Mouse (Mus musculus) cerebellum, adult 11 months (tissue): ENCODE measurements around the gene Vnn1.

Source experiments
- DNase-seq: peaks from one replicate; pipeline ENCODE4 v3.0.0; 2022

Vnn1 gene

DNA sequence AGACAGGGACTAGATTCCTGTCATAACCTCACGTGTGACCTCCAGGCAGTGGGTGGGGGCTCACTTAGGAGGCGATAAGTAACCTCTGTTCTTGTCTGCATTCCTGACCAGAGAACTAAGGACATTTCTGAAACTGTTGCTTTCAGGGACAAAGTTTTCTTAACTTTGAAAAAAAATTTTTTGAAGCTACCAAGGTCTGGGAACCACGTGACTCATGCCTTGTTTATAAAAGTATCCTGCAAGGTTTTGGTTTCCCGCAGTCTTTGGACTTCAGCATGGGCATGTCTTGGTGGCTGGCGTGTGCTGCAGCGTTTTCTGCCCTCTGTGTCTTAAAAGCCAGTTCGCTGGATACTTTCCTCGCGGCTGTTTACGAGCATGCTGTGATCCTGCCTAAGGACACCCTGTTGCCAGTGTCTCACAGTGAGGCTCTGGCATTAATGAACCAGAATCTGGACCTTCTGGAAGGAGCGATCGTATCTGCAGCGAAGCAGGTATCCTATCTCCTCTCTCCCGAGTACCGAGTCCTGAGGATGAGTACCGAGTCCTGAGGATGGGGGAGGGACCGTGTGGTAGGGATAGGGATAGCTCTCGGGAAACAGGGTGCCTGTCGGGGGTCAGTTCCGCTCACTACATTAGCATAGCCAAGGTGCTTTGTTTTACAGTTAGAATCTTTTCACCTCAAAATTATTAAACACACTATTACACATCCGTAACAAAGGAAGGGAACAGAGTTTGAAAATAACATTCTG lies at the start of gene Vnn1:
Vnn1 (plus strand) TSS at position 88 of the 749 bp plus-strand sequence.
- no peak for DNase-seq

DNA sequence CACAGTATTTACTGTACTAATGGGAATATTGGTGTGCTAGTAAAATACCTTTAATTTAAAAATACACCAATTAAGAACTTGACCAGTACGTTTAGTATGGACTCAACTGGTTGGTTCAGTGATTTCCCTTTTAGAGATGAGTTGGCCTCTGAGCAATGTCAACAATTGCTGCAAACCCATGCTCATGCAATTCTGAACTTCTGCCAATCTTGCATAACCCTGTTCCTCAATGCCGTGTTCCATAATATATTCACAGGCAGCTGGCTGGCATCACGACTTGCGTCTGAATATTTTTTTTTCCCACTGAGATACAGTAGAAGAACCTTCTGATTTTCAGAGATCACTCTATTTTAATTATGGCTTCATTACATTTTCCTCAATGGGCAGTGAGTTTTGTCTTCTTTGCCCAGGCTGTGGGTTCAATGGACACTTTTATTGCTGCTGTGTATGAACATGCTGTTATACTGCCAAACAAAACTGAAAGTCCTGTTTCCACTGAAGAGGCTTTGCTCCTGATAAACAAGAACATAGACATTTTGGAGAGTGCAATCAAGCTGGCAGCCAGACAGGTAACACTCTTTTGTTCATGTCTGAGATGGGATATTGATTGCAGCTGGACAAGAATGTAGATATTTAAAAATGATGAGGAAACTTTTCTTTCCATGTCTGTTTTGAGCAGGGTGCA lies 43.1 kb upstream of the Vnn1 start, which contains the start of gene Vnn3:
Vnn3 (plus strand) TSS at position 235 of the 685 bp plus-strand sequence.
- DNase-seq, result no peak

DNA sequence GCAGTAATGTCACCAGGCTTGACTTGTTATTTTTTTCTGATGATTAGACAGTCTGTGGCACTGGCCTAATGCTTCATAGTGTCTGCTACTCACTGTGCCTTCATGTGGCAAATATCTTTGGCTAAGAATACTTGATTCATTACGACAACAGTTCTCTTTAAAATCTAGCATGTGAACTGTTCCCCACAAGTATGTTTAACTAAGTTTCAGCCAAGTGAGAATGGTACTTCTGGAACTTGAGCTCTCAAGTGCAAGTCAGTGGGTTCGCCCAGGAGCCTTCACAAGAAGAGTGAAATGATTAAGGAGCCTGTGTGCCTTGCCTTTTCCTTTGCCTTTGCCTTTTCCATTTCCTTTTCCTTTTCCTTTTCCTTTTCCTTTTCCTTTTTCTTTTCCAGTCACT lies 42.4 kb upstream of the Vnn1 start:
- DNase-seq, result no peak

DNA sequence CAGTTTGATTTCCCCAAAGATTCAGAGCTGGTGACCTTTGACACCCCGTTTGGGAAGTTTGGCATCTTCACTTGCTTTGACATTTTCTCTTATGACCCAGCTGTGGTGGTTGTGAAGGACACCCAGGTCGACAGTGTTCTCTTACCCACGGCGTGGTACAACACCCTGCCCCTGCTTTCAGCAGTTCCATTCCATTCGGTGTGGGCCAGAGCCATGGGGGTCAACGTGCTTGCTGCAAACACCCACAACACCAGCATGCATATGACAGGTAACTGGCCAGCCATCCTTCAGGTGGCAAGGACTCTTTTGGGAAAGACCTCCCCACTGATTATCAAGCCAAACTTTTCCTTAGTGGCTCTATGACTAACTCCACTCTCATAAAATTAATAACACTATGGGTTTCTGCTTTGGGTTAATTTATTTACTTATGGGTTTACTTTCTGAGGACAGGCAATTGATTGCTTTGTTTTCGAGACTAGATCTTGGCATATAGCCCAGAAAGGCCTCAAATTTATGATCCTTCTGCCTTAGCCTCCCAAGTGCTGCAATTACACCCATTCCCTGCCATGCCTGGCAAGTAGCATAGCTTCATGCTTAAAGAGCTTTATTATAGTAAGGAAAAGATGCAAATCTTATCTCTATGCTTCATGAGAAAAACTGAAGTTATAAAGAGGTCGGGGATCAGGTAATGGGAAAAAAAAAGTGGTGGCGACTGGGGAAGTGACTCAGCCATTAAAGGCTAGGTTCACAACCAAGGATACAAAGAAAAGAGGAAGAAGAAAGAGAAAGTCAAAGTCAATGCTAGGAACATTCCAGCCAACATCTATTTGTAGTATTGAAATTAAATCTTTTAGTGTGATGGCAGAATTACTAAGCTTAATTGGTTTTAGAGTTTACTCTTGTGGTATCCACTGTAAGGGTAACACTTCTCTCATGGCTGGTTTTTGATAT lies 29.9 kb upstream of the Vnn1 start:
- no peak for DNase-seq

DNA sequence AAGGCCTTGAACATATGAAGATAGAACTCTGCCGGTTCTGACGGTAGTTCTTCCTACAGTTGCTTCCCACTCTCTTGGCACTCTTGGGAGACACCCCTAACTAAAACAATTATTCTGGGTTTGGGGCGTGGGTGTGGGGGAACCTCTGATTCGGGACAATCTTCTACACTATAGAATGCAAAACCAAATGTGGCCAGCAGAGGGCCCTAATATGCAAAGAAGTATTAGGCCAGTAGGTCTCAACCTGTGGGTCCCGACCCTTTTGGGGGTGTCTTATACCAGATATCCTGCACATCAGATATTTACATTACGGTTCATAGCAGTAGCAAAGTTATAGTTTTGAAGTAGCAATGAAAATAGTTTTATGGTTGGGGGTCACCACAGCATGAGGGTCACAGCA lies 13.8 kb upstream of the Vnn1 start:
- DNase-seq, result no peak

DNA sequence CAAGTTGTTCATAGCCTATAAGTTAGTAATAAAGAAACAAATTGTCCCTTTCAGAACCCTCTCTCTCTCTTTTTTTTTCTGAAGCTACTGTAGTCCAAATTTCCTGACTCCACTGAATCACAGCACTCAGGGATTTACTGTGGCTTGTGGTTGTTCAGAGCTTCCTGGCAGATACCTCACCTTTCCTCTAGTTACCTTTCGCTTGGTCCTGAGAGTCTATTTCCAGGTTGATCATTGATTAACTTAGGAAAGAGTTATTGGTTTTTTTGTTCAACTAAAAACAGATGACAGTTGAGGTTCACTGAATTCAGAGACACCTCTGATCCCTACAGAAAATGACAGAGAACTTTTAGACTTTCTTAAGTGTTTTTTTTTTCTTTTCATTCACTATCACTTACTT lies 9.6 kb upstream of the Vnn1 start:
- no peak for DNase-seq

DNA sequence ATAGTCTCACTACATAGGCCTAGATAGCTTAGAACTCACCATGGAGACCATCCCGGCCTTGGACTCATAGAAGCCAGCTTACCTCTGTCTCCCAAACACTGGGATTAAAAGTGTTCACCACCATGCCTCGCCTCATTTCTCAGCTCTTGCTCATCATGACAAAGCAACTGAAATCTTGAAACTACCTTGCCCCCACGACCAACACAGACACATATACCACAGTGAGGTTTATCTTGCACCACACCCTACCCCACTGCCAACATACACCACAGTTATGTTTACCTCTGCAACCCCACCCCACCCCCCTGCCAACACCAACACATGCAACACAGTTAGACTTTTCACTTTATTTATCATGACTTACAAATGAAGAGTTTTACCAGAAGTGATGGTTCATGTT lies 8.4 kb upstream of the Vnn1 start:
- DNase-seq, result no peak

DNA sequence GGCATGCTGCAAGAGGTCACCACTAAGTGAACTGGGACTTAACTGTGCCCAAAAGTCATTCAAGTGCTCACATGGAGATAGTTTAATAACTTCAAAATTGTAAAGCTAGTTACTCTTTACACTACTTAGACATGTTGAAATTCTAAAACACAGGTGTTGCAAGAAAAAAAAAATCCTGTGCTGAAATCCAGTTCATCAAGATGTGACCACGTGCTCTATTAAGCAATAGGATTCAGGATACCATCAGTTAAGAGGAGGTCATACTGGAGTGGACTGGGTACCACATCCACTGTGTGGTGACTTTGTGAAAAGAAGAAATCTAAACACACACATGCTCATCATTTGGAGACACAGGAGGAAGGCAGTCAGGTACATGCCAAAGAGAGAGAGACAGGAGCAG lies 1.5 kb upstream of the Vnn1 start:
- no peak for DNase-seq

DNA sequence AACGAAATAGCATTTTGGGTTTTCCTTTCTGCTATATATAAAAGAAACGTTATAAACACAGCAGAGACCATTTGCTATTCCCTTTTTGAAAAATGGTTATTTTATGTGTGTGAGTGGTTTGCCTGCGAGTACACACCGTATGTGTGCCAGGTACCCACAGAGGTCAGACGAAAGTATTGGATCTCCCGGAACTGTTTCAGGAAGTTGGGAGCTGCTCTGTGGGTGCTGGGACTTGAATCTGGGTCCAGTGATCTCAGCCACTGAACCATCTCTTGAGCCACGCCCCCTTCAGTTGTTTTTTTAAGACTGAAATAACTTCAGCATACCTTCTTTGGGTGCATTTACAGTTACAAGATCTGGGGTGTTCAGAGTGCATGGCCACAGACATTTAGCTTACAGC lies 888 bp downstream of the Vnn1 start:
- DNase-seq, result no peak

DNA sequence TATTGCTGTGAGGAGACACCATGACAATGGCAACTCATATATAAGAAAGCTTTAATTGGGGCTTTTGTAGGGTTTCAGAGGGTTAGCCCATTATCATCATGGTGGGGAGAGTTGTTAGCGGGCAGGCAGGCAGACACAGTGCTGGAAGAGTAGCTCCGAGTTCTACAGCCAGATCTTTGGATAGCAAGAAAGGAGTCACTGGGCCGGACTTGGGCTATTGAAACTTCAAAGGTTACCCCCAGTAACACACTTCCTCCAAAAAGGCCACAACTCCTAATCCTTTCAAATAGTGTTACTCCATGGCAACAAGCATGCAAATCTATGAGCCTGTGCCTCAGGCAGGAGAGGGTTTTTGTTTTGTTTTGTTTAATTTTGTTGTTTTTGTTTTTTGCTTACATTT lies 6.6 kb downstream of the Vnn1 start:
- no peak for DNase-seq

DNA sequence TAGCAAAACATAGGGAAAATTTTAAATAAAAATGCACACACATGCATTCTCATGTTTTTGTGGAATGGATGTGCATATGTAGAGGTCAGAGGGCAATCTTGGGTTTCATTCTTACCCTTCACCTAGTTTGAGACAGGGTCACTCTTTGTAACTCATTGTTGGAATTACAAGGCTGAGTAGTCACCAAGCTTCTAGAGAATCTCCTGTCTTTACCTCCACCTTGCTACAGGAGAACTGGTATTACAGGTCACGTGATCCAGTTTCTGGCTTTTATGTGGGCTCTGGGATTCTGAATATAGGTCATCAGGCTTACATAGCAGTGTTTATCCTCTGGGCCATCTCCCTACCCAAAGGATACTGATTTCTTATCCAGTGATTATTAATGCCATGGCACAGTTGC lies 11.2 kb downstream of the Vnn1 start:
- no peak for DNase-seq

DNA sequence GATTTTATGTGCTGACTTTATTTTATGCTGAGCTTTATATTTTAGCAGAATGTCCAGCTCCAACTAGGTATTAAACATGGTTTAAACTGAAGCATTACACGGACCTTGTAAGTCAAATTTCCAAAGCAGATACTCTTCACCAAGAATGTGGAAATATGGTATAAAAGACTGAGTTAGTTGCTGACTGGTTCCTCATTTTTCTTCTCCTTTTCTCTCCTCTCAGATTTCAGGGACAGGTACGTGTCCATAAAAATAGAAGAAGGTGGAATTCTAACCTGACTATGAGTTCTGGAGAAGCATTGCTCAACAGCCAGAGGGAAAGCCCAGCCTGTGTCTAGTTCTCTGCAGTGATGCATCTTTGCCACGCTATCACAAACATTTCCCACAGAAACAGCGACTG lies 25.6 kb downstream of the Vnn1 start, which contains the start of gene Taar1:
Taar1 (plus strand) TSS at position 301 of the 400 bp plus-strand sequence.
- DNase-seq, result no peak

DNA sequence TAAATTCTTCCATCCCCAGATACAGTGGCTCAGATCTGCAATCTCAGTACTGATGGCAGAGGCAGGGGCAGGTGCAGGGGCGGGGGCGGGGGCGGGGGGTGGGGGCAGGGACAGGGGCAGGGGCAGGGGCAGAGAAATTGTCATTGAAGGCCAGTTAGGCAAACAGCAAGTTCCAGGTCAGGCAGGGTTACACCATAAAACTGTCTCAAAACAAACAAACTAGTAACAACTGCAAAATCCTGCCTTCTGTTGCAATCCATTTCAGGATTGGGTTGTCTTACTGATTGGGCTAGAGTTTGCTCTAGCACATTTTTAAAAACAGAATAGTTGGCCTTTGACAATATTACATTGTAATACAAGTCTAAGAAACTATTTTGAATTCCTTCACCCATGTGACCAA lies 28.0 kb downstream of the Vnn1 start:
- DNase-seq, result no peak

DNA sequence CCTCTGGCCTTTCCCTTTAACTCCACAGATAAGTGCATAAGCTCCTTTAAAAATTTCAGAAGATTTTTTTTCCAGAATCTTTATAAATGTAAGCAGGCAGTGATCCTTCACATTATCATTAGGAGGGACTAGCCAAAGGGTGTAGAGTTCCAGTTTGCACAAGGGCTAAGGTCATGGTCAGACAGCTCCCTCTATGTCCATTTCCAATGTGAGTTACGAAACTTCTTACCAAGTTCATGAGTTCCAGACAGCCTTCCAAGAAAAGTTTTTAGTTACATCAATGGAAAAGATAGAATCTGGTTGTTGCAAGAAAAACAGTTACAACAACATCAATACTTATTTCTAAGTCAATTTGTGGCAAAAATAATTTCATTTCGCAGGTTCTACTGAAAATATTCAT lies 29.5 kb downstream of the Vnn1 start:
- no peak for DNase-seq

DNA sequence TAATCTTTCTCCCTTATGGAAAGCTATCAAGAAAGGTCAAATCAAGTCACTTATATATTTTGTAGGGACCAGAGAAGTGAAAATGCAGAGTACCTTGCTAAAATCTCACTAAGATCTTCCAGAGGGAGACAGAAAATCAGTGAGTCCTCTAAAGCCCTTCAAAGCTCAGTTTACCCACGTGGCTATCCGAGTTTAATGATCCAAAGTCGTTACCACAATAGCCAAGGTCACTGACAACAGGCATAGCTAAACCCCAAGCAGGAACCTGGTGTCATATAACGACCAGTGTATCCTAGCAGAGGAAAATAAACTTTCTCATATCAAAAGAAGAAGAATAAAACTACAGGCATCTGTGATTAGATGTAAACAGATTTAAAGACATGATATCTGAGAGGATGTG lies 43.1 kb downstream of the Vnn1 start:
- no peak for DNase-seq

DNA sequence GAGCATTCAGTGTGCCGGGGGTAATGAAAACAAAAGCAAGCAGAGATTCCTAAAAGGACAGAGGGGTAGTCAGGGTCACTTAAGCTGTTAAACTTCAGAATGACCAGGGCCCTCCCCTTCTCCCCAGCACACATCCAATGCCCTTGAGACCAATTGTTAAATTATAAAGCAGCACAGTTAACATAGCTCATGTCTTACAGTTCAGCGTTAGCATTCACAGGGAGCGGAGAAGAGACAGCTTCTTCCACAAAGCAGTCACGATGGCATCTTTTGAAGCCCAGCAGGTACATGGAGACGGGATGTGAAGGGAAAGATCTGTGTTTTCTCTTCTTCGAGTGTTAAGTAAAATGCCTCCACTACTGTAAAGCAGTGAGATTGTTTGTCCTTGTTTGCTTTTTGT lies 43.8 kb downstream of the Vnn1 start, which contains the start of gene Taar2:
Taar2 (plus strand) TSS at position 261 of the 400 bp plus-strand sequence.
- DNase-seq, result no peak

DNA sequence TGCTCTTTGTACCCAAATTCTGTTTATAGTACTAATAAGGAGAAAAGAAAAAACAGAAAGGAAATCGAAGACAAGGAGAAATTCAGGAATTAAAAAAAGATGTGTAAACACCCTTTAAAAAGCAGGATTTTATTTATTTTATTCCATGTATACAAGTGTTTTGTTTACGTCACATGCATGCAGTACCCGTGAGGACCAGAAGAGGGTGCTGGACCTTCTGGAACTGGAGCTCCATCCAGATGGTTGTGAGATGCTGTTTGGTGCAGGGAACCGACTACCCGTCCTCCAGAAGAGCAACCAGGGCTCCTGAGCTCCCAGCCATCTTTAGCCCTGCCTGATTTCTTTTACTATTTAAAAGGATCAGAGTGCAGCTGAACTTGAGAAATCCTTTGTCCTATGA lies 48.0 kb downstream of the Vnn1 start:
- DNase-seq, result no peak

DNA sequence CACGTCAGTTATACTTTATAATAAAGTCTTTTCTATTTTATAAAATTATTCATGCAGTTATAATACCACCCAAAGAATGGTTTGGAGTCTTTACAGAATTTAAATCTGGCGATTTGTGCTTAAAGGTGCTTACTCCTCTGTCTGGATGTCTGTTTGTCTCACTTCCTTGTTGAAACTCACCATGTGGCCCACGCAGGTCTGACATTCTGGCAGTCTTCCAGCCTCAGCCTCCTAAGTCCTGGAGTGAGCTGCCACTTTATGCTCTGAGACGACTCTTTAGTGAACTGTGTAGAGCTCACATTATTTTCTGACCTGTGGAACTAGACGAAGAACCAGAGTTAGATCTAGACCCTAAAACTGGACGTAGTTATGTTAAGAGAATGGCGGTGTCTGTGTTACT lies 53.5 kb downstream of the Vnn1 start:
- no peak for DNase-seq

DNA sequence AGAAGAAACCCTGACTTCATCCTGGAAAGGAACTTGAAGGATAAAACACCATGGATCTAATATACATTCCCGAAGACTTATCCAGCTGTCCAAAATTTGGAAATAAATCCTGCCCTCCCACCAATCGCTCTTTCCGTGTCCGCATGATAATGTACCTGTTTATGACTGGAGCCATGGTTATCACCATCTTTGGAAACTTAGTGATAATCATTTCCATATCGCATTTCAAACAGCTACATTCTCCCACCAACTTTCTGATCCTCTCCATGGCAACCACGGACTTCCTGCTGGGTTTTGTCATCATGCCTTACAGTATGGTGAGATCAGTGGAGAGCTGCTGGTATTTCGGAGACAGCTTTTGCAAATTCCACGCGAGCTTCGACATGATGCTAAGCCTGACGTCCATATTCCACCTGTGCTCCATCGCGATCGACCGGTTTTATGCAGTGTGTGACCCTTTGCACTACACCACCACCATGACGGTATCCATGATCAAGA lies 55.1 kb downstream of the Vnn1 start, which contains the start of gene Taar3:
Taar3 (plus strand) TSS at position 51 of the 498 bp plus-strand sequence.
- no peak for DNase-seq

DNA sequence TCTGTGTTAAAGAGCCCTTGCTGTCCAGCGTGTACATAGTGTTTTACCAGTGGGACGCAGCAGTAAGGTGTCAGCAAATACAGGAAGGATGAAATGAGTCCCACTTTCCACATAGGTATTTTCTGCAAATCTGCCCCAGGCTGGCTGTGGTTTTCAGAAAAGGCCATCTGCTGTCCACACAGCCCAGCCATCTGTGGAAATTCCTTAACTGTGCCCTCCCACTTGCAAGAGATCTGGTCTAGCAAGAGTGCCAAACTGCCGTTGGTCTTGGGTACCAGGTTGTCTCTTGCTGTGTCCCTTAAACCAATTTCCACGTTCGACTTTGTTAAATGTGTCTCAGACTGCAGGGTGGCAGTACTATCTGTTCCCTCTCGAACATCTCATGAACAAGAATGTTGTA lies 57.2 kb downstream of the Vnn1 start:
- DNase-seq, result peak; percentile 40
